Mouse (Mus musculus) embryonic facial prominence, embryonic 11.5 days (tissue): Measurements from ENCODE around the gene Cggbp1. TPM values are rescaled to one million over a fixed set of nuclear protein-coding genes. Genes with fewer than 3 reads are reported as not detected.

Experiments
- ATAC-seq: fragments of 200-750 bp; cut with Nextera tagmentation; replicated peaks from 2 replicates; pipeline ENCODE4 v1.8.0; 2017; ENCODE audit warnings: low read depth; ENCODE audit not compliant: insufficient number of reproducible peaks, low FRiP score, low TSS enrichment
- DNase-seq: peaks from one replicate; pipeline ENCODE4 v3.0.0-alpha.2; 2015; ENCODE audit warnings: low spot score
- H3K27ac ChIP-seq: fragments of 300-500 bp; sonication (generic); replicated peaks from 2 replicates; pipeline ENCODE4 v1.5.1; 2014; ENCODE audit warnings: mild to moderate bottlenecking, low read depth, low read length, control low read depth
- H3K27me3 ChIP-seq: fragments of 300-500 bp; sonication (generic); 2 replicates; pipeline ENCODE4 v1.6.1; 2014; ENCODE audit warnings: mild to moderate bottlenecking, low read length, moderate library complexity, mixed read lengths; ENCODE audit not compliant: control insufficient read depth, insufficient read depth
- H3K36me3 ChIP-seq: fragments of 300-500 bp; sonication (generic); replicated peaks from 2 replicates; pipeline ENCODE4 v1.6.1; 2014; ENCODE audit warnings: low read depth, mild to moderate bottlenecking, low read length, moderate library complexity, mixed read lengths; ENCODE audit not compliant: control insufficient read depth, insufficient read depth
- H3K4me1 ChIP-seq: fragments of 300-500 bp; sonication (generic); 2 replicates; pipeline ENCODE4 v1.6.1; 2014; ENCODE audit warnings: low read length, mixed read lengths; ENCODE audit not compliant: control insufficient read depth, insufficient read depth
- H3K4me2 ChIP-seq: fragments of 300-500 bp; sonication (generic); 2 replicates; pipeline ENCODE4 v1.6.1; 2014; ENCODE audit warnings: low read depth, mild to moderate bottlenecking, control low read depth, low read length, moderate library complexity
- H3K4me3 ChIP-seq: fragments of 300-500 bp; sonication (generic); 2 replicates; pipeline ENCODE4 v1.5.1; 2014; ENCODE audit warnings: low read depth, low read length, control low read depth
- H3K9ac ChIP-seq: fragments of 300-500 bp; sonication (generic); replicated peaks from 2 replicates; pipeline ENCODE4 v1.6.1; 2014; ENCODE audit warnings: mild to moderate bottlenecking, control low read depth, low read length
- H3K9me3 ChIP-seq: fragments of 300-500 bp; sonication (generic); replicated peaks from 2 replicates; pipeline ENCODE4 v1.6.1; 2016; ENCODE audit warnings: mild to moderate bottlenecking, low read length, inconsistent platforms, mixed read lengths; ENCODE audit not compliant: control insufficient read depth
- WGBS: fragments of 180-500 bp; shearing (Covaris S2); extraction: QIAGEN DNeasy Blood & Tissue Kit; methylation state at CpG from one replicate; pipeline ENCODE4 v1.1.7; 2014; 5-methylcytosine and 5-hydroxymethylcytosine counted together
- polyA plus RNA-seq: library from polyadenylated mRNA; unstranded; fragments of >200 nt; fragmentation: Nextera tagmentation; extraction: Ambion mirVana; gene quantifications from 2 replicates; pipeline ENCODE4 v1.2.1, GENCODE M21; 2014

Gene Cggbp1
- polyA plus RNA-seq, 1 experiment from 2014 or later: 145 TPM

DNA sequence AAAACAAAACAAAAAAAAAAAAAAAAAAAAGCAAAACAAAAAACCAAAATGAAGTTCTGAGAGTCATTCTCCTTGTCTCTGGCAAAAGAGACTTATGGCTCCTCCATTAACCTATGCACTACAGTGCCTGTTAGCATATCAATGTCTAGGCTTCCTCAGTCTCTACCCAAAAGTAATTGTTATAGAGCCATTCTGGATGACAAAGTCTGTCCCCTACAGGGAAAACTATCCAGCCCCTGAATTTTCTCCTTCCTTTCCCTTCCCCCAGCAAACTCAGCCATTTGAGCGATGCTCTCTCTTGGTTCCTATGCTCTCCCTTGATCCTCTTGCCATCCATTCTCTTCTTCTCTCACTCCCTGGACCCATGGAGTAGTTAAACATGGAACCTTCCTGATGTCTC, 24.0 kb downstream of the Cggbp1 start:
- Histone ChIP-seq H3K4me1 (no peaks in the 10 kb centered on the region), H3K27ac (no peak overlapping the region), H3K9ac (no peak overlapping the region), H3K4me2 (no peak overlapping the region), H3K9me3 (no peaks in the 10 kb centered on the region), H3K27me3 (no peaks in the 10 kb centered on the region), H3K4me3 (no peak overlapping the region), H3K36me3 (no peaks in the 10 kb centered on the region)
- DNase-seq: no peak
- WGBS: 100% methylated on average over 1 of the region's 1 CpGs
- no peak for ATAC-seq

DNA sequence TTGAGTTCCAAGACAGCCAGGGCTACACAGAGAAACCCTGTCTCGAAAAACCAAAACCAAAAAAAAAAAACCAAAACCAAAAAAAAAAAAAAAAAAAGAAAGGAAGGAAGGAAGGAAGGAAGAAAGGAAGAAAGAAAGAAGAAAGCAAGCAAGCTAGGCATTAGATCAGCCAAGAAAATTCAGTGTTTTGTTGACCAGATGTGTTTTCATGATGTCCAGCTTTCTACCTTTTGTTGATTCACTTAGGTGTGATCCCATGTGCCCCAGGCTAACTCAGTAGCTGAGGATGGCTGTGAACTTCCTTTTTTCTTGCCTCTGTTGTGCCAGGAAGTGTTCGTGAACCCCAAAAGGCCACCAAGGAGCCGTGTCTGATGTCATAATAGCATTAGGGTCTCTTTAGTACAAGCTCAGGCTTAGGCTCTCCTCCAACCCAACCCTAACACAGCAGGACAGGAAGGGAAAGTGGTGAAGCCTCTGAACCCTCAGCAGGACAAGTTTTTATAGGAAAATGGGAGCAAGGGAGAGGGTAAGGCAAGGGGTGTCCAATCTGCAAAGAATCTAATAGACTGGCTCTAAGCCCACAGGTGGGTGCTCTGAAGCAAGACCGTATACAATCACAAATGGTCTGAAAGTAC, 25.0 kb downstream of the Cggbp1 start:
- no peak overlapping the region for H3K4me3 ChIP-seq
- no peaks in the 10 kb centered on the region for H3K27me3 ChIP-seq
- H3K4me1 ChIP-seq: no peaks in the 10 kb centered on the region
- ATAC-seq (no peak), DNase-seq (no peak)
- no peak overlapping the region for H3K4me2 ChIP-seq
- no peaks in the 10 kb centered on the region for H3K9me3 ChIP-seq
- no peak overlapping the region for H3K27ac ChIP-seq
- H3K36me3 ChIP-seq: no peaks in the 10 kb centered on the region
- H3K9ac ChIP-seq: no peak overlapping the region
- WGBS: 75% methylated on average over 4 of the region's 4 CpGs

DNA sequence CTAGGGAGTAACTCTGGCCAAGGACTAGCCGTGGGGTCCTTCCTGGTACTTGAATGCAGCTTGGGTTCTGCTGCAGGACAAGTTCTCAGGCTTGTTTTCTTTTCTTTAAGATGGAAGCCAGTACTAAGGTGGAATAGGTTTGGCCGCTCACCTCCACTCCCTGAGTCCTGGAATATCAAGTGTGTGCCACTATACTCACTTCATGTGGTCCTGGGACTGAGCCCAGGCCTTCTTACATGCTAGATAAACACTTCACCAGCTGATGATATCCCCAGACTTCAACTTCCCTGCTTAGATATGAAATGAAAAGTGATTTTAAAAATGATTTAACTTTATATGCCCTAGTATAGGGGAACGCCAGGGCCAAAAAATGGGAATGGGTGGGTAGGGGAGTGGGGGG, 25.5 kb downstream of the Cggbp1 start:
- H3K4me3 ChIP-seq: no peak overlapping the region
- 85% methylated on average over 3 of the region's 3 CpGs for WGBS
- no peak overlapping the region for H3K9ac ChIP-seq
- H3K9me3 ChIP-seq: no peaks in the 10 kb centered on the region
- ATAC-seq (no peak), DNase-seq (no peak)
- H3K4me1 ChIP-seq: no peaks in the 10 kb centered on the region
- no peak overlapping the region for H3K27ac ChIP-seq
- no peak overlapping the region for H3K4me2 ChIP-seq
- H3K27me3 ChIP-seq: no peaks in the 10 kb centered on the region
- H3K36me3 ChIP-seq: no peaks in the 10 kb centered on the region

DNA sequence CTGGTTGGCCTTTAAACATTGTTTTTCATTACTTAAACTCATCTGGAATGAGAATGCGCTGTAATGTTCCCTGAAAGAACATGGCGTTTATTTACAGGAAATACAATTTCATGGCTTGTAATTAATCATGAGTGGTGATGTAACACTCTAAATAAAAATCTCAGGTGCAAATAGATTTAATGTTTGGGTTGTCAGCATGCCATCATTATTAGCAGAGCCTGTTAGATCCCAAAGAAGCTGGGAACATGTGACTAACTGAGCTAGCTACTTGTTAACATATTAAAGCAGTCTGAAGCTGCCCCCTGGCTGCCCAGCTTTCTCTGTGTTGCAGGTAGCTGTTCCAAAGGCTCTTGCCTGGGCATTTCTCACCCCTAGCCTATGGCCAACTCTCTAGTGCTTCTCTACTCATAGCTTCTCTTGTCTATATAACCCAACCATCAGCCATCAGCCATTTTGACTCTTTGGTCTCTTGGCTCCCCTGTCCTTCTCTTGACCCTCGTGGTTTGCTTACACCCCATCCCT, 26.9 kb downstream of the Cggbp1 start:
- DNase-seq (no peak), ATAC-seq (no peak)
- no peaks in the 10 kb centered on the region for H3K9me3 ChIP-seq
- no peak overlapping the region for H3K4me2 ChIP-seq
- no peak overlapping the region for H3K9ac ChIP-seq
- H3K27ac ChIP-seq: no peak overlapping the region
- H3K27me3 ChIP-seq: no peaks in the 10 kb centered on the region
- no peaks in the 10 kb centered on the region for H3K4me1 ChIP-seq
- no peaks in the 10 kb centered on the region for H3K36me3 ChIP-seq
- WGBS: 74% methylated on average over 3 of the region's 3 CpGs
- no peak overlapping the region for H3K4me3 ChIP-seq

DNA sequence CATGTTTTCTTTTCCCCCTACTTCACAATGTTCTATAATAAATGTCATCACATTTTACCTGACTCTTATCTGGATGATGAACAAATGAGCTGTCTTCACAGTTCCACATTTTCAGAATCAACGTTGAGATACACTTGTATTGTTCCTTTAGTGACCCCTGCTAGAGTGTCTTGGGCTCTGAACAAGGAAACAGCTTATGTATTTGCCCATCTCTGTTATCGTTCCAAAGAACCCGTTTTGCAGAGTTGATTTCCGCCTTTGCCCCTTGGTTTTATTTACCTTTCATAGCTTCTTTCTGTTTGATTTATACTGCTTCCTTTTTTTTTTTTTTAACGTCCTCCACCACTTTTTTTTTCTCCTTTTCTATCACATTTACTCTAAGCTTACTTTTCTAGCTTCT, 27.9 kb downstream of the Cggbp1 start:
- no peak overlapping the region for H3K4me3 ChIP-seq
- H3K4me1 ChIP-seq: no peaks in the 10 kb centered on the region
- no peak overlapping the region for H3K9ac ChIP-seq
- H3K9me3 ChIP-seq: no peaks in the 10 kb centered on the region
- H3K4me2 ChIP-seq: no peak overlapping the region
- 80% methylated on average over 5 of the region's 5 CpGs for WGBS
- H3K27me3 ChIP-seq: no peaks in the 10 kb centered on the region
- no peak overlapping the region for H3K27ac ChIP-seq
- DNase-seq (no peak), ATAC-seq (no peak)
- no peaks in the 10 kb centered on the region for H3K36me3 ChIP-seq

DNA sequence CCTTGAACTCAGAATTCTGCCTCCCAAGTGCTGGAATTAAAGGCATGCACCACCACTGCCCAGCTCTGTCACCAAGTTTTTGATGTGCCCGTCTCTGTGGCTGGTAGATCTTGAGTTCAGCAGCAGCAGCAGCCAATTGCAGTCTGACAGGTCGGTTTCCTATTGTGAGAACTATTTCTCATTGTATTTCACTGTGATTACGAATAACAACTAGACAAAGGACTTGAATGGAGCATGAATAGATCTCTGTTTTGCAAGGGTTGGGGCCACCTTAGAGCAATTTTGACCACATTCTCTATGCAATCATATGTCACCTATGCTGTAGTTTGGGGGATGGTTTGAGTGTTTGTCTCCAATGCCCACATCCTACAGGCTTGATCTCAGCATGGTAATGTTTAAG, 29.2 kb downstream of the Cggbp1 start:
- H3K4me3 ChIP-seq: no peak overlapping the region
- ATAC-seq: no peak

DNA sequence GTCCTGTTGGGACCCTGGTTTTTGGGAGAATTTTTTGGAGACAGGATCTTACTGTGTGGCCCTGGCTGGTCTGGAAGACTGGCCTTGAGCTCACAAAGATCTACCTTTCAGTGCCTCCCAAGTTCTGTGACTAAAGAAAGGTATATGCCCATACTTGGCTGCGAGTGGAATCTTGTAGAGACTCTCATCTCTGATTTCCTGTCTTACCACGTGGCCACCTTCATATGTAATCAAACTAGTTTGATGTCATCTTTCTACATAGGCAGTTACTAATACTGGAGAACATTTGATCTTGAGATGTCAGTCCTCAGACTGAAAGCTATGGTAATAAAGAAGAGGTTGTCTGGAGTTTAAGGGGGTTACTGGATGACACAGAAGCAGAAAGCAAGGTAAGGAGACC, 29.6 kb downstream of the Cggbp1 start:
- Histone ChIP-seq H3K36me3 (no peaks in the 10 kb centered on the region), H3K4me3 (no peak overlapping the region), H3K27ac (no peak overlapping the region), H3K4me2 (no peak overlapping the region), H3K27me3 (no peaks in the 10 kb centered on the region), H3K4me1 (no peaks in the 10 kb centered on the region), H3K9ac (no peak overlapping the region), H3K9me3 (no peaks in the 10 kb centered on the region)
- DNase-seq (no peak), ATAC-seq (no peak)
- 85% methylated on average over 2 of the region's 2 CpGs for WGBS

More for the DNA sequence above, 29.2 kb downstream of the Cggbp1 start:
- Histone ChIP-seq H3K9ac (no peak overlapping the region), H3K9me3 (no peaks in the 10 kb centered on the region), H3K36me3 (no peaks in the 10 kb centered on the region), H3K4me2 (no peak overlapping the region), H3K27me3 (no peaks in the 10 kb centered on the region), H3K27ac (no peak overlapping the region), H3K4me1 (no peaks in the 10 kb centered on the region)
- 81% methylated on average over 3 of the region's 3 CpGs for WGBS
- no peak for DNase-seq

DNA sequence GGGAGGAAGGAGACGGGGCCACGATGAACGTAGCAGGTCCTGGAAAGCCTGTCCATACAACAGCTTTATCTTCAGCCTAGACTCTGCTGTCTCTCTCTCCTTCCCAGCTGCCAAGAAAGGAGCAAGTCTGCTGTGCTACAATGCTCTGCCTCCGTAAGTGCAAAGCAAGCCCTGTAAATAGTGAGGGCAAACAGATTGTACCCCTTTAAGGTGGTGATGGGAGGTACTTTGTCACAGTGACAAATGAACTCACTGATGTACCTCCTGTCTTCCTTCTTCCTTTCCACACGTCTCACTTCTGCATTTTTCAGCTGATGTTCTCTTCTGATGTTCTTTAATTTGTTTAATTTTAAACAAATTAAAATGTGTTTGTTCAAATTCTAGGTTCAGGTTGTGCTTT, 32.1 kb downstream of the Cggbp1 start:
- no peak for ATAC-seq
- Histone ChIP-seq H3K4me3 (no peak overlapping the region), H3K4me2 (no peak overlapping the region), H3K27me3 (no peaks in the 10 kb centered on the region), H3K4me1 (no peaks in the 10 kb centered on the region), H3K36me3 (no peaks in the 10 kb centered on the region), H3K27ac (no peak overlapping the region), H3K9ac (no peak overlapping the region), H3K9me3 (no peaks in the 10 kb centered on the region)
- DNase-seq: no peak
- WGBS: 75% methylated on average over 5 of the region's 5 CpGs
